Mouse (Mus musculus) limb, embryonic 13.5 days (tissue): Measurements from ENCODE around the gene Zbtb45. TPM values are rescaled to one million over a fixed set of nuclear protein-coding genes. Genes with fewer than 3 reads are reported as not detected.

Experiments
- ATAC-seq: fragments of 200-750 bp; cut with Nextera tagmentation; 2 replicates; pipeline ENCODE4 v1.8.0; 2017; ENCODE audit warnings: low read depth, moderate number of reproducible peaks, moderate TSS enrichment; ENCODE audit not compliant: low FRiP score
- H3K27ac ChIP-seq: fragments of 300-500 bp; sonication (generic); 2 replicates; pipeline ENCODE4 v1.5.1; 2015; ENCODE audit warnings: inconsistent platforms, mild to moderate bottlenecking, moderate library complexity
- H3K27me3 ChIP-seq: fragments of 300-500 bp; sonication (generic); 2 replicates; pipeline ENCODE4 v1.6.1; 2015; ENCODE audit warnings: mild to moderate bottlenecking, inconsistent platforms
- H3K36me3 ChIP-seq: fragments of 300-500 bp; sonication (generic); 2 replicates; pipeline ENCODE4 v1.6.1; 2015; ENCODE audit warnings: inconsistent platforms, mild to moderate bottlenecking, moderate library complexity
- H3K4me1 ChIP-seq: fragments of 300-500 bp; sonication (generic); 2 replicates; pipeline ENCODE4 v1.6.1; 2015; ENCODE audit warnings: inconsistent platforms
- H3K4me2 ChIP-seq: fragments of 300-500 bp; sonication (generic); replicated peaks from 2 replicates; pipeline ENCODE4 v1.6.1; 2015; ENCODE audit warnings: inconsistent platforms, mild to moderate bottlenecking, moderate library complexity
- H3K4me3 ChIP-seq: fragments of 300-500 bp; sonication (generic); 2 replicates; pipeline ENCODE4 v1.5.1; 2015; ENCODE audit warnings: moderate library complexity, mild to moderate bottlenecking, inconsistent platforms
- H3K9ac ChIP-seq: fragments of 300-500 bp; sonication (generic); 2 replicates; pipeline ENCODE4 v1.6.1; 2015; ENCODE audit warnings: mild to moderate bottlenecking, inconsistent platforms
- H3K9me3 ChIP-seq: fragments of 300-500 bp; sonication (generic); 2 replicates; pipeline ENCODE4 v1.6.1; 2016; ENCODE audit warnings: inconsistent platforms
- WGBS: fragments of 180-500 bp; shearing (Covaris S2); methylation state at CpG from one replicate; pipeline ENCODE4 v1.1.7; 2015; 5-methylcytosine and 5-hydroxymethylcytosine counted together
- polyA plus RNA-seq: library from polyadenylated mRNA; unstranded; fragments of >200 nt; fragmentation: Nextera tagmentation; extraction: Ambion mirVana; gene quantifications from 2 replicates; pipeline ENCODE4 v1.2.1, GENCODE M21; 2015

Zbtb45 gene
- polyA plus RNA-seq, 1 experiment from 2014 or later: 28.0 TPM

DNA sequence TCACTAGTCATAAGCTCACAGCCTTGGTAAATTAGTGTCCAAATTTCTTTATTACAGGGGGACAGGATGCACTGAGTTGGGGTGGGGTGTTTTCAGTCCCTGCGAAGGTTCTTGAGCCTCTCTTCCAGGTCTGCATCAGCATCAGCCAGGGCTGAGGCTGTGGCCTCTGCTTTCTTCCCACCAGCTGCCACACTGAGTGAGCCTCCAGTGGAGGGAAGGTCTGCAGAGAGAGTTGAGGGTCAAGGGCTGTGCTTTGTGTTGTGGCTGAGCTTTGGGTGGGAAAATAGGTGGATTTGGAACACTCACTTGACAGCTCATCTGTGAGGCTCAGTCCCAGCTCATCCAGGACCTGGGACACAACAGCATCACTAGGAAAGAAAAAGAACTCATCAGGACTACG lies 22.1 kb upstream of the Zbtb45 start:
- no peak overlapping the region; the same call in 1 of the 2 replicates for H3K9ac ChIP-seq
- no peak overlapping the region for H3K4me3 ChIP-seq
- peaks cover 40% of the 10 kb centered on the region for H3K4me1 ChIP-seq
- H3K27ac ChIP-seq: no peak overlapping the region
- H3K9me3 ChIP-seq: no peaks in the 10 kb centered on the region
- WGBS: 82% methylated on average over 2 of the region's 2 CpGs
- no peak overlapping the region for H3K4me2 ChIP-seq
- H3K27me3 ChIP-seq: no peaks in the 10 kb centered on the region
- no peak for ATAC-seq
- peaks cover 83% of the 10 kb centered on the region for H3K36me3 ChIP-seq

DNA sequence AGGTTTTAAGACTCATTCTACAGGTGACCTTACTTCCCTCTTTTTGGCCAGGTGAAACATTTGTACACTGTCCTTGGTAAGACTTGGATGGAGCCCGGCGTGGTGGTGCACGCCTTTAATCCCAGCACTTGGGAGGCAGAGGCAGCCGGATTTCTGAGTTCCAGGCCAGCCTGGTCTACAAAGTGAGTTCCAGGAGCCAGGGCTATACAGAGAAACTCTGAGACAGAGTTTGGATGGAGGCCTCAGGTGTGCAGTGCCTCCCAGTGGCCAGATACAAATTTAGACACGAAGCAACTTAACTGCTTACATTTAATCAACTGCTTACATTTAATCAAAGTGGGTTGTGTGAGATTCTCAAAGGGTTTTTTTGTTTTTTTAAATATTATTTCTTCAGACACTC lies 21.2 kb upstream of the Zbtb45 start:
- Histone ChIP-seq H3K4me2 (no peak overlapping the region), H3K36me3 (peaks cover 87% of the 10 kb centered on the region), H3K27ac (no peak overlapping the region), H3K9ac (no peak overlapping the region), H3K4me1 (peaks cover 40% of the 10 kb centered on the region), H3K27me3 (no peaks in the 10 kb centered on the region), H3K4me3 (no peak overlapping the region), H3K9me3 (no peaks in the 10 kb centered on the region)
- 73% methylated on average over 5 of the region's 5 CpGs for WGBS
- ATAC-seq: no peak

DNA sequence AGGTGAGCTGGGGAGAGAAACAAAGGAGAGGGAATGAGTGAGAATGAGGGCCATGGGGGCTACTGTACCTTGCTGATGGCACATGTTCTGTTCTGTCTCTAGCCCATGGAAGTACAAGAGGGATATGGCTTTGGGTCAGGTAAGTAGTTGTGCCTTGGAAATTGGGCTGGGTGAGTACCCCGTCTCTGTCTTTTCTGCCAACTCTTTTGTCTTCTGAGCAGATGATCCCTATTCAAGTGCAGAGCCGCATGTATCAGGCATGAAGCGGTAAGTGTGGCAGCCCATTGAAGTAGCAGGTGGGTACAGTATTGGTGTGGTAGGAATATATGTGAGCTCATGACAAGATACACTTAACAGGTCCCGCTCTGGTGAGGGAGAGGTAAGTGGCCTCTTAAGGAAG lies 19.2 kb upstream of the Zbtb45 start:
- Histone ChIP-seq H3K36me3 (peaks cover 83% of the 10 kb centered on the region), H3K27me3 (no peaks in the 10 kb centered on the region)
- ATAC-seq: no peak

DNA sequence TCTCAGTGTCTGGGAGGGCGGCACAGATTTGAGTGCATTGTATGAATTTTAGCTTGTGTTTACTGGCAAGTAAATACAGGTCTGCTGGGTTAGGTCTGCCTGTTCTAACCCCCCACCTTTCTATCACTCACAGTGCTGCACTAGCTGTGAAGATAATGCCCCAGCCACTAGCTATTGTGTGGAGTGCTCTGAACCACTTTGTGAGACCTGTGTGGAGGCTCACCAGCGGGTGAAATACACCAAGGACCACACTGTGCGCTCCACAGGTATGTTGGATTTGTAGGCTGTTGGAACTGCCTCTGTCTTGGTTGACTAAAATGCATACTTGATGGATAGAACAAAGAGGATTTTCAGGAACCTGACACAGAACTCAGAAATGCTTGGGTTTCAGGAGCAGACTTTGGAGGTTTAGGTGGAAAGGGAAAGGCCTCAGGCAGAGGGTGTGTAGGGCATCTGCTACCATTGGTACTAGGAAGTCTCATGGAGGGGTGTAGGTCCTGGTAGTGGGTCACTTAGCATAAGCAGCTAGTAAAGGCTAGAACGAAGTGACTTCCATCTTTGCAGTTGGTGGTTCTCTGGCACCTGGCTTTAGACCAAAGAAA lies 15.8 kb upstream of the Zbtb45 start:
- 34% methylated on average over 4 of the region's 4 CpGs for WGBS

More for the DNA sequence above, 19.2 kb upstream of the Zbtb45 start:
- Histone ChIP-seq H3K27ac (no peak overlapping the region; the same call in 1 of the 2 replicates), H3K9ac (no peak overlapping the region), H3K9me3 (no peaks in the 10 kb centered on the region), H3K4me3 (no peak overlapping the region), H3K4me1 (peaks cover 32% of the 10 kb centered on the region), H3K4me2 (no peak overlapping the region)
- WGBS: 91% methylated on average over 4 of the region's 4 CpGs

DNA sequence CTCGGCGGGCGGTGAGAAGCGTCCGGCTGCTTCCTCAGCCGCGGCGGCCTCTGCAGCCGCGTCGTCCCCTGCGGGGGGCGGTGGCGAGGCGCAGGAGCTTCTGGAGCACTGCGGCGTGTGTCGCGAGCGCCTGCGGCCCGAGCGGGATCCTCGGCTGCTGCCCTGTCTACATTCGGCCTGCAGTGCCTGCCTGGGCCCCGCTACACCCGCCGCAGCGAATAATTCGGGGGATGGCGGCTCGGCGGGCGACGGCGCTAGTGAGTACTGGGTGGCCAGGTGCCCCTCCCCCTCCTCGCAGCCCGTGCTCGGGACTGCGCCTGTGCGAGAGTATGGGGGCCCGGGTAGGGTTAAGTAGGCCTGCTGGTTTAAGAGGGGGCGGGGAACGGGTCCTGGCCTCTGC lies 15.0 kb upstream of the Zbtb45 start:
- peak overlapping the region; percentile 98 for H3K9ac ChIP-seq
- H3K9me3 ChIP-seq: no peaks in the 10 kb centered on the region
- H3K4me3 ChIP-seq: peak overlapping the region; percentile 84
- H3K4me1 ChIP-seq: peaks cover 22% of the 10 kb centered on the region
- WGBS: under 1% methylated on average over 37 of the region's 44 CpGs
- peak overlapping the region; percentile 99 for H3K27ac ChIP-seq
- peak overlapping the region; percentile 100 for H3K4me2 ChIP-seq
- ATAC-seq: peak; percentile 58
- H3K27me3 ChIP-seq: no peaks in the 10 kb centered on the region
- peaks cover 45% of the 10 kb centered on the region for H3K36me3 ChIP-seq

More for the DNA sequence above, 15.8 kb upstream of the Zbtb45 start:
- Histone ChIP-seq H3K36me3 (peaks cover 53% of the 10 kb centered on the region), H3K4me2 (peak overlapping the region; percentile 100), H3K4me1 (peaks cover 22% of the 10 kb centered on the region), H3K27ac (peak overlapping the region; percentile 99; the same call in 1 of the 2 replicates), H3K9me3 (no peaks in the 10 kb centered on the region), H3K27me3 (no peaks in the 10 kb centered on the region), H3K4me3 (peak overlapping the region; percentile 84), H3K9ac (peak overlapping the region; percentile 98)
- ATAC-seq: no peak

DNA sequence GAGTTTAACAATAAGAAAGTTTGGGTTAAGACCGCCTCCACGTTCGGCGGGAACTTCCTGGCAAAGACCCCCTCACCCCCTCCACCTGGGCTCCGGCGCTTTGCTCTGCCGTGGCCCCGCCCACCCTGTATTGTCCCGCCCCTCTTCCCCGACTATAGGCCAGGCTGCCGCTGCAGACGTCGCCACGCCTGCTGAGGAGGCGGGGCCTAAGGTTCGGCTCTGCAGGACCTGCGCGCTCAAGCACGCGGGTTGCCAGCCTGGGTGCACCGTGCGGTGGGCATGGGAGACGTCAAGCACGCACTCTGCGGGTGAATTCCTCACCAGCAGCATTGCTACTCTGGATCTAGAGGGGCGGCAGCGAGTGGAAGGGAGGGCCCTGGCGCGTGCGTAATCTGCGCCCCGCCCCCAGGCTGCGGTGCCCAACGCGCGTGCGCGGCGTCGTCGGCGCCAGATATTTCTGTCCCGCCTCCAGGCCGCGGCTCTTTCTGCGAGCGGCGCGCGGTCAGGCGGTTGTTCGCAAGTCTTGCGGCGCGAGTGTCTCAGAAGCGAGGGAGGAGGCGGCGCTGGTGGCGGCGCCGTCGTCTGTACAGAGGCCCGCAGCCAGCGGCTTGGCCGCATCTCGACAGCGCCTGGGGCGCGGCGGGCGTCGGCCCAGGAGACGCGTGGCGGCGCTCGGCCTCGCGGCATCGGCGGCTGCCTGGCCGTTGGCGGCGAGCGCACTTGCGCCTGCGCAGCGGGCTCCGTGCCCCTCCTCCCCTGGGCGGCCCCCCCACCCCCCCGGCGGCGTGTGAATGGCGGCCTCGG lies 14.3 kb upstream of the Zbtb45 start:
- WGBS: under 1% methylated on average over 67 of the region's 95 CpGs
- H3K27me3 ChIP-seq: no peaks in the 10 kb centered on the region
- peak overlapping the region; percentile 84 for H3K4me3 ChIP-seq
- ATAC-seq: peak; percentile 88
- H3K27ac ChIP-seq: peak overlapping the region; percentile 99
- peak overlapping the region; percentile 98 for H3K9ac ChIP-seq
- H3K4me2 ChIP-seq: peak overlapping the region; percentile 100
- peaks cover 38% of the 10 kb centered on the region for H3K36me3 ChIP-seq
- no peaks in the 10 kb centered on the region for H3K9me3 ChIP-seq
- H3K4me1 ChIP-seq: peaks cover 22% of the 10 kb centered on the region

DNA sequence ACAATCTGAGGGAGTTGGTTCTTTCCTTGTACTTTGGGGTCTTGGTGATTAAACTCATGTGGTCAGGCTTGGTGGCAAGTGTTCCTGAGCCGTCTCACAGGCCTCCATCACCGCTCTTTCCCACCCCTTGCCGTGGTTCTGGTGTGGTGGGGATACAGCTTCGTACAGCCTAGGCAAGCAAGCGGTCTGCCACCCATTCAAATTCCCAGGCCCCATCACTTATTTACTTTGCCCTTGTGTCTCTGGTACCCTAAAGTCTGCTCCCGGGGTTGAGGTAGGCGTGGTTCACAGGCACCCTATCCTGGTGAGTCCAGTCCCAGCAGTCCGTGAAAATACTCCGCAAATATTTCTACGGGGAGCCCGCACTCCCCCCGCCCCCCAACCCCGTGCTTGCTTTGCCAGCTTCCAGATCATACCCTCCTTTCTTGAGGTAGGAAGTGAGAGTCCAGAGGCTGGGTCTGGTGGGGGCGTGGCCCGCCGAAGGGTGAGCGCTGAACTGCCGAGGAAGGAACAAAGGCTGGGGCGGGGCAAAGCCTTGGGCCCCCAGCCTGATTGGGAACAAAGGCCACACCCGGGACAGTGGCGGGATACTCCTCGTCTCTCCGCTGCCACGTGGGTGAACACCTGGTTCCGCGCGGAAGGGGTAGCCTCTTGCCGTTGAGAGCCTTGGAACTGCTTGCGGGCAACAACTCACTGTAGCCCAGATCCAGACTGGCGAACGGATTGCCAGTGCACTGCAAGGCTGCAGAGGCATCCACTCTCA lies 13.1 kb upstream of the Zbtb45 start:
- peaks cover 22% of the 10 kb centered on the region for H3K4me1 ChIP-seq
- H3K9me3 ChIP-seq: no peaks in the 10 kb centered on the region
- peak overlapping the region; percentile 74 for H3K9ac ChIP-seq
- ATAC-seq: peak; percentile 71
- H3K27ac ChIP-seq: peak overlapping the region; percentile 99
- peaks cover 27% of the 10 kb centered on the region for H3K36me3 ChIP-seq
- WGBS: 3% methylated on average over 30 of the region's 31 CpGs
- peak overlapping the region; percentile 100 for H3K4me2 ChIP-seq
- H3K27me3 ChIP-seq: no peaks in the 10 kb centered on the region
- peak overlapping the region; percentile 84 for H3K4me3 ChIP-seq

DNA sequence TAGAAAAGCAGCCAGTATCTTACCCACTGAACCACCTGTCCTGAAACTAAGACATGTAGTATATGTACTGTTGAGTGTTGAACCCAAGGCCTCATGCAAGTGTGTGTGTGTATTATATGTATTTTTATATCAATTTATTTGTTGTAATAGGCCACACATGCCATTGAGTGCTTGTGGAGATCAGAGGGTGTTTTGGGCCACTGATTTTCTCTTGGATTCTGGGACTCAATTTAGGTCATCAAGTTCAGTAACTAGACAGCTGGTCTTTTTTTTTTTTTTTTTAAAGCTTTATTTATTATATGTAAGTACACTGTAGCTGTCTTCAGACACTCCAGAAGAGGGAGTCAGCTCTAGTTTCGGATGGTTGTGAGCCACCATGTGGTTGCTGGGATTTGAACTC lies 5.4 kb upstream of the Zbtb45 start:
- Histone ChIP-seq H3K27me3 (no peaks in the 10 kb centered on the region), H3K4me1 (peaks cover 5% of the 10 kb centered on the region), H3K27ac (no peak overlapping the region), H3K9ac (no peak overlapping the region), H3K4me3 (no peak overlapping the region), H3K9me3 (no peaks in the 10 kb centered on the region), H3K36me3 (no peaks in the 10 kb centered on the region), H3K4me2 (no peak overlapping the region)
- ATAC-seq: no peak
- WGBS: 71% methylated on average over 1 of the region's 1 CpGs

DNA sequence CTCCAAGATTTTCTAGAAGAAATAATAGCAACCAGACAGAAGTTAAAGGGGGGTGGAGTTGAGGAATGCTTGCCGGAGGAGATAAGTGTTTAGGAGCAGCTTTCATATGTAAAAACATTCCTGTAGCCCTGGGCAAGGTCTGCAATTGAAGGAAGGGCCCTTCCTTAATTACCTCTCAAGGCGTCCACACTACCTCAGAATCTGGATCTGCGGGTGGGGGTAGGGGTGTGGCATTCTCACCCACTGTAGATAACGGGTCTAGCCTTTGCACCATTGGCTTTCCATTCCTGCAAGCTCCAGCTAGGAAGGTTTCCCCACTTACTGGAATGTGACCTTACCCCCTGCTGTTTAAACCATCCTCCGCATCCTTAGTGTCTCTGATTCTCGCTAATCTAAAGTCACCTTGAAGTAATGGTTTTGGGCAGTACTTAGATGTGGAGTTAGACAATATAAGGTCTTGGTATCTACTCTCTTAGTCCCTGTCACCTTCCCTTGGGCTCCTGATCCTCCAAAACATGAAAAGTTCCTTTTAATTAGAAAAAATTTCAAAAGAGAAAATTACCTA lies 4.5 kb upstream of the Zbtb45 start:
- H3K4me3 ChIP-seq: no peak overlapping the region
- no peak overlapping the region for H3K27ac ChIP-seq
- H3K9ac ChIP-seq: no peak overlapping the region
- no peak for ATAC-seq
- 35% methylated on average over 6 of the region's 6 CpGs for WGBS
- H3K4me2 ChIP-seq: no peak overlapping the region
- no peaks in the 10 kb centered on the region for H3K9me3 ChIP-seq
- H3K4me1 ChIP-seq: peaks cover 6% of the 10 kb centered on the region
- H3K27me3 ChIP-seq: no peaks in the 10 kb centered on the region
- no peaks in the 10 kb centered on the region for H3K36me3 ChIP-seq

DNA sequence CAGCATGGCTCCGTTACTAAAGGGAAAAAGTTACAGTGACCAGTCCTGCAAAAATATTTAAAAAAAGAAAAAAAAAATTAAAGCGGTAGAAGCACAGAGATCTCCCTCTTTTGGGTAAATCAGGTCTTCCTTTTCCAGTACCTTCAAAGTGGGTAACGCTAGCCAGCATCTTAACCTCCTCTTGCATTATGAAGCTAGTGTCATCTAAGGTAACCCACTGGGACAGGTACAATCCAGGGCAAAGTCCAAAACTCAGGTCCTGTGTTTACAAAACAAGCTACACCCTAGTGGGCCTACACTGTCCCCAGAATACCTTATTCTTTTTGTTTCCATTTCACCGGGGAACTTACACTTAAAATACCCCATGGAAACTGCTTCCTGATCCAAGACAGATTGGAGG lies 3.8 kb upstream of the Zbtb45 start:
- 63% methylated on average over 4 of the region's 4 CpGs for WGBS
- no peak for ATAC-seq
- H3K27ac ChIP-seq: no peak overlapping the region
- H3K27me3 ChIP-seq: no peaks in the 10 kb centered on the region
- H3K4me1 ChIP-seq: peaks cover 10% of the 10 kb centered on the region
- no peak overlapping the region for H3K9ac ChIP-seq
- H3K4me3 ChIP-seq: no peak overlapping the region
- H3K9me3 ChIP-seq: no peaks in the 10 kb centered on the region
- H3K36me3 ChIP-seq: no peaks in the 10 kb centered on the region
- H3K4me2 ChIP-seq: no peak overlapping the region

DNA sequence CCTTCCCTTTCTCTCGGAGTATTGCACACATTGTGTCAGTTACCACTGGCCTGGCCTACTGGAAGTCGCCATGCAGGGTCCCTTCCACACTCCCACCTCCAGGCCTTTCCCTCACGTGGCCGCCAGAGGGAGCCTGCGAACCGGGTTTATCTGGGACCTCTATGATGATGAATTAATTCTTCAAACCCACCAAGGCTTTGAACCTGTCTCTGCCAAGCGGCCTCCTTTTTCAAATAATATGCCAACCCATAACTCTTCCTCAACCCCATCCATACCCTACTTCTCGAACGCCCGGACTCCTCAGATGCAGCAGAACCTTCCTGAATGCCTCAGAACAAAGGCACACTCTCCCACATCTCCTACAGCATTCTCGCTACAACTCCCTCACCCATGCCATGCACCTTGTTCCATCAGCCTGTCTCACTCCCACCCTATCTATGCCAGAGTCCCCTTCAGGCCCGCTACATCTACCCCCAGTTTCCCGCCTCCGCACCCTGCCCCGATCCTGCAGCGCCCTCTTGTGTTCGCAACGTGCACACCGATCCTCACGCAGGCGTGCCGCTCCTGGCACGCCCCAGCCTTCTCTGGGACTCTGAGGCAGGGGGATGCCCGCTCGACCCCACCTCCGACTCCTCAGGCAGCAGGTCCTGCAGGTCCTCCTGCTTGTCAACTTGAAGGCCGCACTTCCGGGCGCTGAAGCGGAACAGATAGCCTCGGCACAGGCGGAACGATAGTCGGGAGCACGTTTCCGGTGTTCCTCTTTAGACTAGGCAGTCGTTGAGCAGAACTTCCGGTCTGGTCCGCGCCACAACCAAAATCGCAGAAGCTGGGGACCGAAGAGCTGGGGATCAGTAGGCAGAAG lies 460 bp downstream of the Zbtb45 start:
- peaks cover 33% of the 10 kb centered on the region for H3K36me3 ChIP-seq
- H3K4me1 ChIP-seq: peaks cover 35% of the 10 kb centered on the region
- peak; percentile 90 for ATAC-seq
- peak overlapping the region; percentile 67 for H3K4me3 ChIP-seq
- peak overlapping the region; percentile 97 for H3K27ac ChIP-seq
- H3K27me3 ChIP-seq: peaks cover 10% of the 10 kb centered on the region
- WGBS: under 1% methylated on average over 42 of the region's 42 CpGs
- peak overlapping the region; percentile 84 for H3K4me2 ChIP-seq
- no peaks in the 10 kb centered on the region for H3K9me3 ChIP-seq
- H3K9ac ChIP-seq: peak overlapping the region; percentile 91
